Mouse (Mus musculus): ENCODE measurements around the gene Klc4.

The Klc4 gene

DNA sequence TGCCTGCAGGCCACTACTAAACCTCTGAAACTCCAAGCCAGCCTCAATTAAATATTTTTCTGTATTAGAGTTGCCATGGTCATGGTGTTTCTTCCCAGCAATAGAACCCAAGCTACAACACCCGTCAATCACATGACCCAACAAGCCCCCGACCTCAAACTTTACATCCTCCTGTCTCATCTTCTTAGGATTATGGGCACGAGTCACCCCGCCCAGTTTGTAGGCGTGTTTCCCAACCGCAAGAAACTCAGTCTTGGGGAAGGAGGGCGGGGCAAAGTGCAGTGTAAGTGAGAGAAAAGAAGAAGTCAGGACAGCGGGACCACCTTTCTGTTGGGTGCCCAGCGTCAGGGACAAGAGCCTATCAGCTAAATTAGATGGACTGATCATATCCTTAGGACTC, 57.6 kb downstream of the Klc4 start:
- DNase-seq = no peak

DNA sequence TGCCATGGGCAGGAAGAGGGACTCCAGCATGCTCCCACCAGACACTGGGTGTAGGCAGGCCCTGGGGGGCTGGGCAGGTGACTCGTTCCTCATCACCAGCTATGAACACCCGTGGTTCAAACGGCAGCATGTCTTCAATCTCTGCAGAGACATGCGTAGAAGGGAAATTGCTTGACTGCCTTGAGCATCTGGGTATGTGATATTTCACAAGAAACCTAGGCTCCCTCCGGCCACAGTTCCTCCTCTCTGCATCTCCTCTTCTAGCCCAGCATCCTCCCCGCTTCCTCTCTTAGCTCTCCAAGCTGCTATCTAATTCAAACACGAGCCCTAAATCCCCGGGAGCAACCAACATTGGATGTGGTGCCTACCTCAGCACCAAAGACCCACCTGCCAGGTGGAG, 59.5 kb downstream of the Klc4 start:
- no peak for DNase-seq

All from right cerebral cortex, postnatal 14 days (tissue).